Mouse (Mus musculus) small intestine, adult 2 months (tissue): Measurements from ENCODE around the gene Cd200r1.

ENCODE experiments used
- CTCF ChIP-seq: fragments of 200-500 bp; IDR thresholded peaks from 2 replicates; pipeline ENCODE4 v1.5.1; 2012; ENCODE audit warnings: low read depth, mild to moderate bottlenecking, control low read depth, inconsistent platforms, low read length, moderate library complexity, mixed read lengths; ENCODE audit not compliant: insufficient replicate concordance, insufficient read length; ENCODE audit errors: extremely low read depth
- POLR2A ChIP-seq: fragments of 200-500 bp; IDR thresholded peaks from 2 replicates; pipeline ENCODE4 v1.6.1; 2012; ENCODE audit warnings: low read depth, mild to moderate bottlenecking, control low read depth, inconsistent platforms, low read length, moderate library complexity

DNA sequence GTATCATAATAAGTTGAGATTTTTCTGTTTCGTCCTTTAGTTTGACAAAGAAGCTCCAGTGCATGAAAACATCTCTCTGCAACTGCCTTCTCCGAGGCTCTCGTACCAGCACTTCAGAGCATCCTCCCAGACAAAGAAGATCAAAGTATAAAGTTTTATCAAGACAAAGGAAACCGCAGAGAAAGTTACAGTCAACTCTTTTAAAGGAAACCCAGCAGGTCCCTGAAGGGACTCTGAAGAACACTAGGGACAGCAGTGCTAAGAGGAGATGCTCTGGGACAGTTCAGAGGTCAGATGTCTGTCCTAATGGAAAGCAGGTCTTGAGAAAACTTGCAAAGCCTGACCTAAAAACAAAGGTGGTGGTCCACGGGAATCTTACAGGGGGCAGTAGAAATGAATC is 29.9 kb upstream of the Cd200r1 start:
- TF ChIP-seq CTCF = no peak
- no peak for TF ChIP-seq POLR2A
